Mouse (Mus musculus): Measurements from ENCODE around the gene Vmn2r56.

- TF ChIP-seq CTCF (IDR thresholded peaks at IDR 0.05; ENCODE audit: low read depth, low read length): no peak
- no peak for TF ChIP-seq TAL1 (conservative IDR thresholded peaks at IDR 0.05; ENCODE audit: low read depth, low read length)
- TF ChIP-seq GATA1 (IDR thresholded peaks at IDR 0.05; ENCODE audit: borderline replicate concordance, low read length): no peak
These were observed 45.5 kb upstream of the Vmn2r56 start for GRCm38 (mm10) chr7:12780151-12780830.

Measured in G1E (cell line).